Mouse (Mus musculus) bone marrow macrophage, adult 2 months (primary cell): ENCODE measurements around the gene Kctd21.

Source experiments
- CTCF ChIP-seq: IDR thresholded peaks from 2 replicates; pipeline ENCODE4 v1.5.1; 2012; ENCODE audit warnings: low read depth, mild to moderate bottlenecking, low read length, moderate library complexity
- POLR2A ChIP-seq: IDR thresholded peaks from 2 replicates; pipeline ENCODE4 v1.6.1; 2012; ENCODE audit warnings: mild to moderate bottlenecking, low read depth, low read length, borderline replicate concordance

- TF ChIP-seq POLR2A (no peak), CTCF (no peak)
Observed at GRCm38 (mm10) chr7:97298943-97299342, 33.2 kb upstream of the Kctd21 start.
